Mouse (Mus musculus) midbrain, embryonic 14.5 days (tissue): ENCODE results near the gene Sspo. TPM values are rescaled to one million over a fixed set of nuclear protein-coding genes. Genes with fewer than 3 reads are reported as not detected.

Experiments used
- ATAC-seq: fragments of 200-750 bp; cut with Nextera tagmentation; 2 replicates; pipeline ENCODE4 v1.8.0; 2017; ENCODE audit warnings: moderate number of reproducible peaks, moderate library complexity; ENCODE audit not compliant: low FRiP score, low TSS enrichment
- DNase-seq: peaks from one replicate; pipeline ENCODE4 v3.0.0-alpha.2; 2015
- H3K27ac ChIP-seq: fragments of 300-500 bp; sonication (generic); replicated peaks from 2 replicates; pipeline ENCODE4 v1.5.1; 2014; ENCODE audit warnings: mild to moderate bottlenecking, low read depth, low read length, moderate library complexity
- H3K27me3 ChIP-seq: fragments of 300-500 bp; sonication (generic); 2 replicates; pipeline ENCODE4 v1.6.1; 2014; ENCODE audit warnings: low read length, control low read depth, mixed read lengths; ENCODE audit not compliant: control insufficient read depth, insufficient read depth
- H3K36me3 ChIP-seq: fragments of 300-500 bp; sonication (generic); 2 replicates; pipeline ENCODE4 v1.6.1; 2014; ENCODE audit warnings: low read length, control low read depth; ENCODE audit not compliant: control insufficient read depth, insufficient read depth
- H3K4me1 ChIP-seq: fragments of 300-500 bp; sonication (generic); 2 replicates; pipeline ENCODE4 v1.6.1; 2014; ENCODE audit warnings: mild to moderate bottlenecking, antibody characterized with exemption, low read length, control low read depth; ENCODE audit not compliant: control insufficient read depth, insufficient read depth
- H3K4me2 ChIP-seq: fragments of 300-500 bp; sonication (generic); 2 replicates; pipeline ENCODE4 v1.6.1; 2014; ENCODE audit warnings: mild to moderate bottlenecking, low read length, moderate library complexity
- H3K4me3 ChIP-seq: fragments of 300-500 bp; sonication (generic); replicated peaks from 2 replicates; pipeline ENCODE4 v1.5.1; 2014; ENCODE audit warnings: low read depth, low read length
- H3K9ac ChIP-seq: fragments of 300-500 bp; sonication (generic); replicated peaks from 2 replicates; pipeline ENCODE4 v1.6.1; 2014; ENCODE audit warnings: mild to moderate bottlenecking, low read length, moderate library complexity
- H3K9me3 ChIP-seq: fragments of 300-500 bp; sonication (generic); 2 replicates; pipeline ENCODE4 v1.6.1; 2016; ENCODE audit warnings: low read length, control low read depth, mixed read lengths; ENCODE audit not compliant: control insufficient read depth
- WGBS: fragments of 180-500 bp; shearing (Covaris S2); extraction: QIAGEN DNeasy Blood & Tissue Kit; methylation state at CpG from one replicate; pipeline ENCODE4 v1.1.7; 2014; 5-methylcytosine and 5-hydroxymethylcytosine counted together
- polyA plus RNA-seq: library from polyadenylated mRNA; unstranded; fragments of >200 nt; fragmentation: Nextera tagmentation; extraction: Ambion mirVana; gene quantifications from 2 replicates; pipeline ENCODE4 v1.2.1, GENCODE M21; 2014

The Sspo gene
- polyA plus RNA-seq, 1 experiment from 2014 or later = 0.49 TPM

DNA sequence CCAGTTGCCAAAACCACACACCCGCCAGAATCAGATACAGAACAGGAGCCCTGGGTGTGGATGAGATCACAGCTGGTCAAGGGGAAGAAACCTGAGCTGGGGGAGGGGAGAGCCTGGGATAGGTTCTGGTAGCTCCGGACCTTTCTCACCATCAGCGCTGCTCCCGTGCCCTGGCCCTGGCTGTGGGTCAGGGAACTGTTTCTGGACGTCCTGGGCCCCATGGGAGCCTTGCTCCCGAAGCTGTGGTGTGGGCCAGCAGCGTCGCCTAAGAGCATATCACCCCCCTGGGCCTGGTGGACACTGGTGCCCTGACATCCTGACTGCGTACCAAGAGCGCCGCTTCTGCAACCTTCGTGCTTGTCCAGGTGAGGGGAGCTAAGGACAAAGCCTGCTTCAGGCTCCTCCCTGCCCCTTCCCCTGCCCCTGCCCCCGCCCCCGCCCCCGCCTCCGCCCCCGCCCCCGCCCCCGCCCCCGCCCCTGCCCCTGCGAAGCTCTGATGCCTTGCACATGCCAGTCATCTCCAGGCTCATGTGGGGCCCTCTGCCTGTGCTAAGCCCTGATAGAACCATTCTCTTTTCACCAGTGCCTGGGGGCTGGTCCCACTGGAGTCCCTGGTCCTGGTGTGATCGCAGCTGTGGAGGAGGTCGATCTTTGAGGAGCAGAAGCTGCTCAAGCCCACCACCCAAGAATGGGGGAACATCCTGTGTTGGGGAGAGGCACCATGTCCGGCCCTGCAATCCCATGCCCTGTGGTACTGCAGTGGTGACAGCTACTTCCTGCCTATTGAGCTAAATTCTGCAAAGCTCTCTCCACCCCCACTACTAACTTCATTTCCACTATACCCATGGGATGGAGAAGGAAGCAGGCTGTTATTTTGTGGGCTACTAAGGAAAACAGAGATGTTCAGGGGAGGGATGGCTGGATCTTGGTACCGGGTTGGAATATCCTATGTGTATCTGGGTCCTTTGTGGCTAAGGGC lies 40.0 kb downstream of the Sspo start:
- ATAC-seq (no peak), DNase-seq (peak; percentile 29)
- Histone ChIP-seq H3K27me3 (no peaks in the 10 kb centered on the region), H3K9me3 (no peaks in the 10 kb centered on the region), H3K4me2 (peak overlapping the region; percentile 42), H3K36me3 (no peaks in the 10 kb centered on the region), H3K4me3 (no peak overlapping the region), H3K4me1 (peaks cover 8% of the 10 kb centered on the region; the same call in 1 of the 2 replicates), H3K9ac (peak overlapping the region; percentile 26; the same call in 1 of the 2 replicates), H3K27ac (no peak overlapping the region)
- 9% methylated on average over 25 of the region's 25 CpGs for WGBS

- 87% methylated on average over 3 of the region's 3 CpGs for WGBS
- ATAC-seq (no peak), DNase-seq (no peak)
- no peaks in the 10 kb centered on the region for H3K27me3 ChIP-seq
- no peaks in the 10 kb centered on the region for H3K9me3 ChIP-seq
- H3K4me1 ChIP-seq = peaks cover 8% of the 10 kb centered on the region; the same call in 1 of the 2 replicates
- no peak overlapping the region for H3K4me2 ChIP-seq
- no peaks in the 10 kb centered on the region for H3K36me3 ChIP-seq
- no peak overlapping the region for H3K9ac ChIP-seq
- H3K27ac ChIP-seq = no peak overlapping the region
- H3K4me3 ChIP-seq = no peak overlapping the region
These were observed 41.7 kb downstream of the Sspo start for GRCm38 (mm10) chr6:48489741-48490140.

DNA sequence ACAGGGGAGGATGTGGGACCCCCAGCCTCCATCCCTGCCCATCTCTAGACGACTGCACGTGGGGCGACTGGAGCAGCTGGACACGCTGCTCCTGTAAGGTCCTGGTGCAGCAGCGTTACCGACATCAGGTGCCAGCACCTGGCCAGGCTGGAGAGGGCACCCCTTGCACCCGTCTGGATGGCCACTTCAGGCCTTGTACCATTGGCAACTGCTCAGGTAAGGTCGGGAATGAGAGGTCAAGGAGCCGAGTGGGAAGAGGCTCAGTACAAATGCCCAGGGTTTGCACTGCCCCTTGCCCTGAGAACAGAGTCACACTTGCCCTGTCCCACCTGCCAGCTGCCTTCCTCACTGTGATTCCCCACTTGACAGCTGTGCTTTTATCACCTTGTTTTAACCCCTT lies 43.3 kb downstream of the Sspo start:
- WGBS = 72% methylated on average over 9 of the region's 9 CpGs
- H3K27ac ChIP-seq = no peak overlapping the region
- no peak overlapping the region for H3K9ac ChIP-seq
- no peaks in the 10 kb centered on the region for H3K36me3 ChIP-seq
- no peaks in the 10 kb centered on the region for H3K9me3 ChIP-seq
- peaks cover 8% of the 10 kb centered on the region; the same call in 1 of the 2 replicates for H3K4me1 ChIP-seq
- no peak for DNase-seq
- ATAC-seq = no peak
- H3K27me3 ChIP-seq = no peaks in the 10 kb centered on the region
- H3K4me3 ChIP-seq = no peak overlapping the region
- H3K4me2 ChIP-seq = no peak overlapping the region

GRCm38 (mm10) chr6:48493136-48493730 lies 45.2 kb downstream of the Sspo start:
- Histone ChIP-seq H3K4me1 (peaks cover 2% of the 10 kb centered on the region; the same call in 1 of the 2 replicates), H3K36me3 (no peaks in the 10 kb centered on the region), H3K4me3 (no peak overlapping the region), H3K9ac (no peak overlapping the region), H3K27ac (no peak overlapping the region), H3K9me3 (no peaks in the 10 kb centered on the region), H3K4me2 (no peak overlapping the region), H3K27me3 (no peaks in the 10 kb centered on the region)
- 5% methylated on average over 8 of the region's 8 CpGs for WGBS
- ATAC-seq (no peak), DNase-seq (no peak)

DNA sequence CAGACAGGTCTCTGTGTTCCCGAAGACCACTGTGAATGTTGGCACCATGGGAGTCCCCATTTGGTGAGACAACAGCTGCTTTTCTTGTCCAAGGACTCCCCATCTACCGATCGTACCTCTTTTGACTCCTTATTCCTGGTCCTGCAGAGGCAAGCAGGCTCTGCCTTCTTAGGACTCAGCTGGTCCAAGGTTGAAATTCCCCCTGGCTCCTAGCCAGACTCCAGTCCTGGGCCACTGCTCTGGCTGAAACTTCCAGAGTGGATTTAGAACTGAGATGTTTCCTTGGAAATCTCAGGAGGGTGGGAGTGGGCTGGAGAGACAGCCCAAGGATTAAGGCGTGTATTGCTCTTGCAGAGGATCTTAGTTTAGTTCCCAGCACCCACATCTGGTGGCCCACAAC lies 49.5 kb downstream of the Sspo start:
- H3K4me3 ChIP-seq = no peak overlapping the region
- ATAC-seq = no peak

DNA sequence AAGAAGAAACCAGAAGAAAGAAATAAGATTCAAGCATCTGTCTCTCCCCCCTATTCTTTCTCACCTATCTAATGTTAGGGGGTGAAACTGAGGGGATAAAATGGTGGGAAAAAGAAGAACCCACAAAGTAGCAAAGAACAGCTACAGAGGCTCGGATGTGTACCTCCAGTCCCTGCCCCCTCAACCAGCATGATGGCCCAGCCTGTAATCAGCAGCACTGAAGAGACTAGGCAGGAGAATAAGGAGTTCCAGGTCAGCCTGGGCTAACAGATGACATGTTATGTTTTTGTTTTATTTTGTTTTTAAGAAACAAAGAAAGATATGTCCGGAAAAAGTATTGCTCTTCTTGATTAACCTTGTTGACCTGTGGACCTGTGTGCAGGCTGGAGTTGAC lies 55.8 kb downstream of the Sspo start:
- Histone ChIP-seq H3K9me3 (no peaks in the 10 kb centered on the region), H3K4me2 (peak overlapping the region; percentile 70; the same call in 1 of the 2 replicates), H3K27me3 (no peaks in the 10 kb centered on the region), H3K27ac (no peak overlapping the region; the same call in 1 of the 2 replicates), H3K4me3 (peak overlapping the region; percentile 51), H3K4me1 (peaks cover 7% of the 10 kb centered on the region), H3K9ac (no peak overlapping the region), H3K36me3 (no peaks in the 10 kb centered on the region)
- 7% methylated on average over 2 of the region's 2 CpGs for WGBS
- DNase-seq (no peak), ATAC-seq (0 out of 2 replicates have a peak, but pooled peaks have one; percentile 46)

More for the DNA sequence above, 49.5 kb downstream of the Sspo start:
- Histone ChIP-seq H3K27me3 (no peaks in the 10 kb centered on the region), H3K4me1 (no peaks in the 10 kb centered on the region), H3K9ac (no peak overlapping the region), H3K9me3 (no peaks in the 10 kb centered on the region), H3K36me3 (no peaks in the 10 kb centered on the region), H3K4me2 (no peak overlapping the region), H3K27ac (no peak overlapping the region)
- no peak for DNase-seq
- WGBS = 90% methylated on average over 4 of the region's 4 CpGs

- Histone ChIP-seq H3K4me3 (peak overlapping the region; percentile 51), H3K27me3 (no peaks in the 10 kb centered on the region), H3K27ac (peak overlapping the region; percentile 53), H3K9me3 (no peaks in the 10 kb centered on the region), H3K4me1 (peaks cover 7% of the 10 kb centered on the region), H3K9ac (peak overlapping the region; percentile 51), H3K36me3 (no peaks in the 10 kb centered on the region), H3K4me2 (peak overlapping the region; percentile 70)
- WGBS = under 1% methylated on average over 26 of the region's 26 CpGs
- ATAC-seq (peak; percentile 90), DNase-seq (peak; percentile 91)
These were observed 56.3 kb downstream of the Sspo start for GRCm38 (mm10) chr6:48504241-48504854.

DNA sequence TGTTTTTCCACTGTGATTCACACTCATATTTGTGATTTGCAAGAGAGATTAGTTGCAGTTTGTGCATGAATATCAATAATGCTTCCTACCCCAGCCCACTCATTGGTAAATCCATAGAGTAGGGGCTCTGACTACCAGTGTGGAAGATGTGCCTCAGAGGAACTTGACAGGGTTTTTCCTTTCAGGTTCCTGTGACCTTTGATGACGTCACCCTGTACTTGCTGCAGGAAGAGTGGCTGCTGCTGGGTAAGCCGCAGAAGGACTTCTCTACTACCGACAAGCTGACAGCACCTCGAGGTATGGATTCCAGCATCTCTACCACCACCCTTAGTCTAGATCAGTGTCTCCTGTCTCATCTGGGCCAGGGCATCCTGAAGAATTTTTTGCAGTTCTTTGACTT lies 60.1 kb downstream of the Sspo start:
- 81% methylated on average over 4 of the region's 4 CpGs for WGBS
- Histone ChIP-seq H3K4me2 (no peak overlapping the region), H3K4me3 (no peak overlapping the region), H3K27ac (no peak overlapping the region), H3K9ac (no peak overlapping the region), H3K36me3 (peaks cover 13% of the 10 kb centered on the region), H3K4me1 (peaks cover 7% of the 10 kb centered on the region), H3K27me3 (no peaks in the 10 kb centered on the region), H3K9me3 (no peaks in the 10 kb centered on the region)
- DNase-seq (no peak), ATAC-seq (no peak)
